Mouse (Mus musculus) heart, adult 18-20 months (tissue): Measurements from ENCODE around the gene Spaca4. TPM values are rescaled to one million over a fixed set of nuclear protein-coding genes. Genes with fewer than 3 reads are reported as not detected.
A peak's percentile ranks its signal among the peaks of the same experiment; 100 is the strongest.

Source experiments
- DNase-seq, 2 experiments: peaks; one replicate each; pipeline ENCODE4 v3.0.0; 2021 to 2022; ENCODE audit warnings: mixed read lengths in 1 of 2
- total RNA-seq, 2 experiments: library from RNA; stranded (reverse); gene quantifications; 2 replicates each; pipeline ENCODE4 v1.2.3; 2021

Gene Spaca4
- total RNA-seq, 2 experiments from 2014 or later, result not detected

- DNase-seq, result peak; percentile 52 to 59
Observed at GRCm38 (mm10) chr7:45712022-45712757, 13.4 kb downstream of the Spaca4 start.

GRCm38 (mm10) chr7:45711316-45712021, 14.1 kb downstream of the Spaca4 start:
- DNase-seq, result no peak

GRCm38 (mm10) chr7:45710477-45711191, 15.0 kb downstream of the Spaca4 start:
- DNase-seq, result no peak

GRCm38 (mm10) chr7:45709677-45710355, 15.8 kb downstream of the Spaca4 start:
- DNase-seq, result no peak

GRCm38 (mm10) chr7:45709036-45709435, 16.6 kb downstream of the Spaca4 start:
- DNase-seq, result peak in 1 of 2 experiments; percentile 19

- peak; percentile 58 to 64 for DNase-seq
Observed at GRCm38 (mm10) chr7:45708221-45708761, 17.3 kb downstream of the Spaca4 start.

GRCm38 (mm10) chr7:45707375-45707967, 18.1 kb downstream of the Spaca4 start:
- DNase-seq, result peak; percentile 98 to 99

- DNase-seq, result peak; percentile 87 to 90
Observed at GRCm38 (mm10) chr7:45706721-45707241, 18.8 kb downstream of the Spaca4 start.

GRCm38 (mm10) chr7:45705873-45706281, 19.7 kb downstream of the Spaca4 start:
- peak; percentile 86 to 92 for DNase-seq

- DNase-seq, result peak in 1 of 2 experiments; percentile 37
Observed at GRCm38 (mm10) chr7:45705443-45705864, 20.2 kb downstream of the Spaca4 start.

- DNase-seq, result peak; percentile 99 to 100
Observed at GRCm38 (mm10) chr7:45704730-45705442, 20.7 kb downstream of the Spaca4 start, which contains the start of gene Dbp. Dbp (plus strand) TSS chr7:45705088.

GRCm38 (mm10) chr7:45704046-45704559, 21.5 kb downstream of the Spaca4 start:
- peak; percentile 66 to 71 for DNase-seq

GRCm38 (mm10) chr7:45703521-45704033, 22.0 kb downstream of the Spaca4 start:
- no peak for DNase-seq

GRCm38 (mm10) chr7:45702809-45703520, 22.6 kb downstream of the Spaca4 start:
- DNase-seq, result no peak

- DNase-seq, result no peak
Observed at GRCm38 (mm10) chr7:45702316-45702715, 23.3 kb downstream of the Spaca4 start.

GRCm38 (mm10) chr7:45701607-45702006, 24.0 kb downstream of the Spaca4 start:
- DNase-seq, result no peak

- DNase-seq, result no peak
Observed at GRCm38 (mm10) chr7:45701072-45701471, 24.5 kb downstream of the Spaca4 start.

- DNase-seq, result peak; percentile 90 to 92
Observed at GRCm38 (mm10) chr7:45700301-45701015, 25.2 kb downstream of the Spaca4 start.
